Mouse (Mus musculus) megakaryocyte, embryonic 14.5 days (primary cell): Measurements from ENCODE around the gene Cdk18.

Source experiments
- FLI1 ChIP-seq: IDR thresholded peaks from 2 replicates; pipeline ENCODE4 v1.6.1; 2012; ENCODE audit warnings: low read length, inconsistent platforms, mixed read lengths
- GATA1 ChIP-seq: IDR thresholded peaks from 3 replicates; pipeline ENCODE4 v1.6.1; 2012; ENCODE audit warnings: mixed read lengths, low read length, inconsistent platforms, borderline replicate concordance

DNA sequence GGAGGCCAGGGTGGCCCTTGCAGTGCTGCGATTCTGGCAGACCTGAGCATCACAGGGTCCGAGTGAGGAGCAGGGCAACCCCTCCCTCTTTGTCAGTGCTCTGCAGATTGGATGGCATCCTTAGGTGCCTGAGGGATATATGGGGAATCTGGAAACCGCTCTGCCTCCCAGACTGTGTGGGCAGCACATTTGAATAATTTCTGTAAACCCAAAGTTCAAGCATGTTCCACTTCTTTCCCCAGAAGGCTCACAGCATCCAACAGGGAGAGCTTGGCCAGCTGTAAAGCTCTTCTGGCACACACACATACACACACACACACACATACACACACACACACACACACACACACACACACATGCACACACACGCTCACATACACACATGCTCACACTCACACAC lies 4.2 kb upstream of the Cdk18 start:
- TF ChIP-seq GATA1 (no peak), FLI1 (no peak)
